Mouse (Mus musculus): ENCODE measurements around the gene Dcxr. TPM values are rescaled to one million over a fixed set of nuclear protein-coding genes. Genes with fewer than 3 reads are reported as not detected.
"Not testable (repeated sequence)": the region's sequence is repeated elsewhere in the genome, so short reads cannot be mapped to it uniquely, and the experiment has no call there.

Gene Dcxr
- polyA plus RNA-seq, 1 experiment from 2014 or later, result 17.2 TPM

- POLR2A ChIA-PET, result no interaction called here
- ATAC-seq, result no peak
- CTCF ChIA-PET, result no interaction called here
- no peak for TF ChIP-seq CTCF (IDR thresholded peaks at IDR 0.05)
- no peaks in the 10 kb centered on the region for H3K27me3 ChIP-seq
- in situ Hi-C loops (cut with MboI; ENCODE audit: low pct_unique_long_range_greater_than_20kb), result no loop called here
- no peak for DNase-seq (ENCODE audit: low read depth, low spot score)
Observed at GRCm38 (mm10) chr11:120730331-120730870, 3.3 kb upstream of the Dcxr start.

DNA sequence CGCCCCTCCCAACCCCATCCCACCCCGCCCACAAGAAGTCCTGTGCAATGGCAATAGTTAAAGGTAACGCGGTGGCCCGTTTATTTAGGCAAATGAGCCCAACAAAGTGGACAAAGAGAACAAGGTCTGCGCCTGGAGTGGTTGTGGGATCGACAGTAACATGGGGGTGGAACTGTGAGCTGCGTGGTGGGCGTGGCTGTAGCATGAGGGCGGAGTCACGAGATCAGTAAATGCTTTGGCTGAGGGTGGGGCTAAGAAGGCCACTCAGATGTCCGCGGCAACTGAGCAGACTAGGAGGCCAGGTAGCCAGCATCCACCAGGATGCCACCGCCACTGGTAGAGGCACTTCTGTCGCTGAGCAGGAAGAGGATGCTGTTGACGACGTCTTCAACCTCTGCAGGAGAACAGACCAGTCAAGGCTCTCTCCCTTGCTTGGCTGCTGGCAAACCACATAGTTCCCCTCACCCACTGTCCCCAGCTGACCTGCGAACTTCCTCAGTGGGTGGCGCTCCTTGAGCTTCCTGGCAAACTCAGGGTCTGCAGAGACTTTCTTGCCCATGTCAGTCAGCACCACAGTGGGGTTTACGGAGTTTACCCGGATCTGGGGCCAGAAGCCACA is 2.5 kb upstream of the Dcxr start:
- CTCF ChIA-PET, result interaction anchor here (1.3 to 2.6 kb wide), 2 partner anchors 9 to 47 kb away, joined by 3 to 16 read pairs; no protein-coding TSS in a partner anchor
- H3K27me3 ChIP-seq; ATAC-seq; POLR2A ChIA-PET; DNase-seq (ENCODE audit: low read depth, low spot score): not testable (repeated sequence)
- in situ Hi-C loops (cut with MboI; ENCODE audit: low pct_unique_long_range_greater_than_20kb), result loop anchor here (5.0 kb wide), 1 partner anchor 48 kb away; no protein-coding TSS in a partner anchor

GRCm38 (mm10) chr11:120728530-120729240 is 1.6 kb upstream of the Dcxr start:
- H3K27me3 ChIP-seq, result no peaks in the 10 kb centered on the region
- DNase-seq (ENCODE audit: low read depth, low spot score) (no peak), ATAC-seq (no peak)
- TF ChIP-seq CTCF (IDR thresholded peaks at IDR 0.05), result no peak
- ChIA-PET POLR2A (no interaction called here), CTCF (interaction anchor here (1.3 to 2.6 kb wide), 2 partner anchors 8 to 48 kb away, joined by 3 to 16 read pairs; no protein-coding TSS in a partner anchor)
- in situ Hi-C loops (cut with MboI; ENCODE audit: low pct_unique_long_range_greater_than_20kb), result loop anchor here (5.0 kb wide), 1 partner anchor 49 kb away; no protein-coding TSS in a partner anchor

- ChIA-PET POLR2A (no interaction called here), CTCF (interaction anchor here (2.6 kb wide), 1 partner anchor 49 kb away, joined by 16 read pairs; no protein-coding TSS in a partner anchor)
- no peaks in the 10 kb centered on the region for H3K27me3 ChIP-seq
- in situ Hi-C loops (cut with MboI; ENCODE audit: low pct_unique_long_range_greater_than_20kb), result loop anchor here (5.0 kb wide), 1 partner anchor 50 kb away; no protein-coding TSS in a partner anchor
- no peak for ATAC-seq
- no peak for DNase-seq (ENCODE audit: low read depth, low spot score)
- no peak for TF ChIP-seq CTCF (IDR thresholded peaks at IDR 0.05)
Observed at GRCm38 (mm10) chr11:120727564-120727963, 483 bp upstream of the Dcxr start.

GRCm38 (mm10) chr11:120726243-120727168 is 575 bp downstream of the Dcxr start:
- H3K27me3 ChIP-seq, result no peaks in the 10 kb centered on the region
- ChIA-PET CTCF (interaction anchor here (1.2 to 7.6 kb wide), 3 partner anchors 11 to 50 kb away, joined by 3 to 81 read pairs (median 16); no protein-coding TSS in a partner anchor), POLR2A (no interaction called here)
- in situ Hi-C loops (cut with MboI; ENCODE audit: low pct_unique_long_range_greater_than_20kb), result loop anchor here (5.0 kb wide), 1 partner anchor 51 kb away; no protein-coding TSS in a partner anchor
- no peak for TF ChIP-seq CTCF (IDR thresholded peaks at IDR 0.05)
- ATAC-seq (no peak), DNase-seq (ENCODE audit: low read depth, low spot score) (no peak)

- ChIA-PET POLR2A (no interaction called here), CTCF (interaction anchor here (1.0 to 7.6 kb wide), 2 partner anchors 50 to 76 kb away, joined by 6 to 81 read pairs; no protein-coding TSS in a partner anchor)
- DNase-seq (ENCODE audit: low read depth, low spot score) (no peak), ATAC-seq (no peak)
- no peak for TF ChIP-seq CTCF (IDR thresholded peaks at IDR 0.05)
- in situ Hi-C loops (cut with MboI; ENCODE audit: low pct_unique_long_range_greater_than_20kb), result no loop called here
- H3K27me3 ChIP-seq, result no peaks in the 10 kb centered on the region
Observed at GRCm38 (mm10) chr11:120723509-120723908, 3.6 kb downstream of the Dcxr start.

- in situ Hi-C loops (cut with MboI; ENCODE audit: low pct_unique_long_range_greater_than_20kb), result no loop called here
- ATAC-seq (no peak), DNase-seq (ENCODE audit: low read depth, low spot score) (no peak)
- ChIA-PET POLR2A (no interaction called here), CTCF (interaction anchor here (1.0 to 7.6 kb wide), 3 partner anchors 9 to 77 kb away, joined by 4 to 81 read pairs (median 6); partner anchors contain the start of gene Cbr2)
- no peaks in the 10 kb centered on the region for H3K27me3 ChIP-seq
- no peak for TF ChIP-seq CTCF (IDR thresholded peaks at IDR 0.05)
Observed at GRCm38 (mm10) chr11:120722761-120723382, 4.2 kb downstream of the Dcxr start.

GRCm38 (mm10) chr11:120722067-120722630 is 4.9 kb downstream of the Dcxr start:
- no peak for DNase-seq (ENCODE audit: low read depth, low spot score)
- H3K27me3 ChIP-seq, result no peaks in the 10 kb centered on the region
- no peak for TF ChIP-seq CTCF (IDR thresholded peaks at IDR 0.05)
- in situ Hi-C loops (cut with MboI; ENCODE audit: low pct_unique_long_range_greater_than_20kb), result no loop called here
- ChIA-PET POLR2A (no interaction called here), CTCF (interaction anchor here (1.5 to 7.6 kb wide), 2 partner anchors 10 to 51 kb away, joined by 4 to 81 read pairs; partner anchors contain the start of gene Cbr2)
- ATAC-seq, result no peak

Data from Patski (cell line).